Mouse (Mus musculus): Measurements from ENCODE around the gene Rarb. TPM values are rescaled to one million over a fixed set of nuclear protein-coding genes. Genes with fewer than 3 reads are reported as not detected.

The Rarb gene
- polyA plus RNA-seq, 1 experiment = 0.49 TPM

DNA sequence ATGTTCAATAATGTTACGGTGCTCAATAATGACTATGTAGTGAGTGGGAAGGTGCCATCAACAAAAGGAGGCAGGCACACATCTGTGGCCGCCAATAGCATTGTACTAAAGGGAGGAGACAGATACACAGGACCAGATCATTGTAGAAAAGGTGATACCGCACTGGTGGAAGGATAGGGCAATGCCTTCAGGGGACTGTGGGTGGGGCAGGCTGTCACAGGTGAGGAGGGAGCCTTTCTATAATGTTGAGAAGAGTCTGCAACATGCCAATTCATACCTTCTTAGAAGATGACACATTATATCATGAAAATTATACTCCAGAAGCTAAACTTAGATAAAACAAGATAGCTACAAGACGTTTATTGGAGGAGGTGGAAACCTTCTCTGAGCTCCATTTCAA is 381.6 kb downstream of the Rarb start:
- no peak overlapping the region for H3K9ac ChIP-seq (ENCODE audit: low read depth, poor library complexity, severe bottlenecking)
- H3K27me3 ChIP-seq (ENCODE audit: control insufficient read depth, insufficient read depth, low read length, poor library complexity, severe bottlenecking) = no peaks in the 10 kb centered on the region
- H3K9me3 ChIP-seq (replicated peaks; ENCODE audit: control insufficient read depth, insufficient read depth, low read length, poor library complexity, severe bottlenecking) = 0 out of 2 replicates have a peak, but pooled peaks cover 2% of the 10 kb centered on the region
- no peaks in the 10 kb centered on the region for H3K36me3 ChIP-seq (ENCODE audit: control insufficient read depth, insufficient read depth, low read length, poor library complexity, severe bottlenecking)
- H3K4me1 ChIP-seq (ENCODE audit: control insufficient read depth, insufficient read depth, low read length) = no peaks in the 10 kb centered on the region
- H3K27ac ChIP-seq (ENCODE audit: insufficient read depth, low read length) = no peak overlapping the region
- TF ChIP-seq CTCF (IDR thresholded peaks at IDR 0.05; ENCODE audit: low read depth, low read length) (no peak), POLR2A (IDR thresholded peaks at IDR 0.05; ENCODE audit: insufficient read depth, low read length) (no peak), EP300 (IDR thresholded peaks at IDR 0.05; ENCODE audit: insufficient read depth, low read depth, low read length) (no peak)
- no peak overlapping the region for H3K4me3 ChIP-seq (ENCODE audit: low read depth, low read length)

- Histone ChIP-seq H3K36me3 (ENCODE audit: control insufficient read depth, insufficient read depth, low read length, poor library complexity, severe bottlenecking) (no peaks in the 10 kb centered on the region), H3K4me3 (ENCODE audit: low read depth, low read length) (no peak overlapping the region), H3K27ac (ENCODE audit: insufficient read depth, low read length) (peak overlapping the region; percentile 86), H3K9ac (ENCODE audit: low read depth, poor library complexity, severe bottlenecking) (no peak overlapping the region), H3K9me3 (replicated peaks; ENCODE audit: control insufficient read depth, insufficient read depth, low read length, poor library complexity, severe bottlenecking) (0 out of 2 replicates have a peak, but pooled peaks cover 2% of the 10 kb centered on the region), H3K27me3 (ENCODE audit: control insufficient read depth, insufficient read depth, low read length, poor library complexity, severe bottlenecking) (no peaks in the 10 kb centered on the region), H3K4me1 (ENCODE audit: control insufficient read depth, insufficient read depth, low read length) (no peaks in the 10 kb centered on the region)
- TF ChIP-seq POLR2A (IDR thresholded peaks at IDR 0.05; ENCODE audit: insufficient read depth, low read length) (no peak), EP300 (IDR thresholded peaks at IDR 0.05; ENCODE audit: insufficient read depth, low read depth, low read length) (peak; percentile 64; the same call in 1 of the 2 replicates)
These were observed 384.4 kb downstream of the Rarb start for GRCm38 (mm10) chr14:16434396-16435171.

GRCm38 (mm10) chr14:16433206-16433605 is 385.8 kb downstream of the Rarb start:
- Histone ChIP-seq H3K36me3 (ENCODE audit: control insufficient read depth, insufficient read depth, low read length, poor library complexity, severe bottlenecking) (no peaks in the 10 kb centered on the region), H3K9ac (ENCODE audit: low read depth, poor library complexity, severe bottlenecking) (no peak overlapping the region), H3K4me1 (ENCODE audit: control insufficient read depth, insufficient read depth, low read length) (no peaks in the 10 kb centered on the region), H3K27me3 (ENCODE audit: control insufficient read depth, insufficient read depth, low read length, poor library complexity, severe bottlenecking) (no peaks in the 10 kb centered on the region), H3K4me3 (ENCODE audit: low read depth, low read length) (no peak overlapping the region), H3K27ac (ENCODE audit: insufficient read depth, low read length) (no peak overlapping the region), H3K9me3 (replicated peaks; ENCODE audit: control insufficient read depth, insufficient read depth, low read length, poor library complexity, severe bottlenecking) (0 out of 2 replicates have a peak, but pooled peaks cover 2% of the 10 kb centered on the region)
- TF ChIP-seq EP300 (IDR thresholded peaks at IDR 0.05; ENCODE audit: insufficient read depth, low read depth, low read length) = no peak
- no peak for TF ChIP-seq CTCF (IDR thresholded peaks at IDR 0.05; ENCODE audit: low read depth, low read length)

- no peaks in the 10 kb centered on the region for H3K27me3 ChIP-seq (ENCODE audit: control insufficient read depth, insufficient read depth, low read length, poor library complexity, severe bottlenecking)
- H3K4me1 ChIP-seq (ENCODE audit: control insufficient read depth, insufficient read depth, low read length) = no peaks in the 10 kb centered on the region
- 0 out of 2 replicates have a peak, but pooled peaks cover 2% of the 10 kb centered on the region for H3K9me3 ChIP-seq (replicated peaks; ENCODE audit: control insufficient read depth, insufficient read depth, low read length, poor library complexity, severe bottlenecking)
- H3K4me3 ChIP-seq (ENCODE audit: low read depth, low read length) = no peak overlapping the region
- no peaks in the 10 kb centered on the region for H3K36me3 ChIP-seq (ENCODE audit: control insufficient read depth, insufficient read depth, low read length, poor library complexity, severe bottlenecking)
- TF ChIP-seq CTCF (IDR thresholded peaks at IDR 0.05; ENCODE audit: low read depth, low read length) (no peak), POLR2A (IDR thresholded peaks at IDR 0.05; ENCODE audit: insufficient read depth, low read length) (no peak), EP300 (IDR thresholded peaks at IDR 0.05; ENCODE audit: insufficient read depth, low read depth, low read length) (no peak)
- H3K9ac ChIP-seq (ENCODE audit: low read depth, poor library complexity, severe bottlenecking) = no peak overlapping the region
- no peak overlapping the region for H3K27ac ChIP-seq (ENCODE audit: insufficient read depth, low read length)
These were observed 386.4 kb downstream of the Rarb start for GRCm38 (mm10) chr14:16432550-16432949.

DNA sequence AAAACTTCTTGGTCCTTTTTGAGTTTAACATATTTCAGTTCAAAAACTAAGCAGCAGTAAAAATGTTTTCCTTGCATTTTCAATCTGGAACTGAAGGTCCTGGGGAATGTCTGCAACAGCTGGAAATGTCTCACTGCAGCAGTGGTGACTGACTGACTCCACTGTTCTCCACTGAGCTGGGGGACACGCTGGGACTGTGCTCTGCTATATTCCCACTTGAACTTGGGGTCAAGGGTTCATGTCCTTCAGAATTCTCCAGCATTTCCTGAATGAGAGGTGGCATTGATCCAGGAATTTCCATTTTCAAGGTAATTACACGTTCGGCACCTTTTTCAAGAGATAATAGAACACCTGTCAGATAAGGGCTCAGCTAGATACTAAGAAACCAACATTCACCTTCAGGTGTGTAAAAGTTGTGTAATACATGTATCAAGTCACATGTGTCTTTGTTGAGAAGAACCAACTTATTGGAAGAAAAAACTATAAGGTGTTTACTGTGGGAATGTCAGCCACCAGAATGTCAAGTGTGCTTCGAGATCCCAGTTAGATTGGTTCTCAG is 386.9 kb downstream of the Rarb start:
- Histone ChIP-seq H3K4me1 (ENCODE audit: control insufficient read depth, insufficient read depth, low read length) (no peaks in the 10 kb centered on the region), H3K27me3 (ENCODE audit: control insufficient read depth, insufficient read depth, low read length, poor library complexity, severe bottlenecking) (no peaks in the 10 kb centered on the region), H3K9ac (ENCODE audit: low read depth, poor library complexity, severe bottlenecking) (no peak overlapping the region), H3K4me3 (ENCODE audit: low read depth, low read length) (no peak overlapping the region), H3K36me3 (ENCODE audit: control insufficient read depth, insufficient read depth, low read length, poor library complexity, severe bottlenecking) (no peaks in the 10 kb centered on the region), H3K9me3 (replicated peaks; ENCODE audit: control insufficient read depth, insufficient read depth, low read length, poor library complexity, severe bottlenecking) (0 out of 2 replicates have a peak, but pooled peaks cover 2% of the 10 kb centered on the region), H3K27ac (ENCODE audit: insufficient read depth, low read length) (no peak overlapping the region)
- no peak for TF ChIP-seq POLR2A (IDR thresholded peaks at IDR 0.05; ENCODE audit: insufficient read depth, low read length)
- TF ChIP-seq CTCF (IDR thresholded peaks at IDR 0.05; ENCODE audit: low read depth, low read length) = no peak
- TF ChIP-seq EP300 (IDR thresholded peaks at IDR 0.05; ENCODE audit: insufficient read depth, low read depth, low read length) = no peak

GRCm38 (mm10) chr14:16427569-16427968 is 391.4 kb downstream of the Rarb start:
- Histone ChIP-seq H3K4me3 (ENCODE audit: low read depth, low read length) (no peak overlapping the region), H3K9me3 (replicated peaks; ENCODE audit: control insufficient read depth, insufficient read depth, low read length, poor library complexity, severe bottlenecking) (no peaks in the 10 kb centered on the region), H3K9ac (ENCODE audit: low read depth, poor library complexity, severe bottlenecking) (no peak overlapping the region), H3K27me3 (ENCODE audit: control insufficient read depth, insufficient read depth, low read length, poor library complexity, severe bottlenecking) (no peaks in the 10 kb centered on the region), H3K27ac (ENCODE audit: insufficient read depth, low read length) (no peak overlapping the region), H3K36me3 (ENCODE audit: control insufficient read depth, insufficient read depth, low read length, poor library complexity, severe bottlenecking) (no peaks in the 10 kb centered on the region), H3K4me1 (ENCODE audit: control insufficient read depth, insufficient read depth, low read length) (no peaks in the 10 kb centered on the region)
- no peak for TF ChIP-seq POLR2A (IDR thresholded peaks at IDR 0.05; ENCODE audit: insufficient read depth, low read length)
- no peak for TF ChIP-seq EP300 (IDR thresholded peaks at IDR 0.05; ENCODE audit: insufficient read depth, low read depth, low read length)
- no peak for TF ChIP-seq CTCF (IDR thresholded peaks at IDR 0.05; ENCODE audit: low read depth, low read length)
